Mouse (Mus musculus) erythroblast, embryonic 14.5 days (primary cell): ENCODE data around the gene Tcstv3. TPM values are rescaled to one million over a fixed set of nuclear protein-coding genes. Genes with fewer than 3 reads are reported as not detected.
"Not testable (repeated sequence)": the region's sequence is repeated elsewhere in the genome, so short reads cannot be mapped to it uniquely, and the experiment has no call there.

ENCODE experiments used
- H3K27me3 ChIP-seq: 2 replicates; pipeline ENCODE4 v1.6.1; 2012; ENCODE audit warnings: inconsistent platforms; ENCODE audit not compliant: control insufficient read depth
- H3K36me3 ChIP-seq: 2 replicates; pipeline ENCODE4 v1.6.1; 2012; ENCODE audit warnings: mild to moderate bottlenecking, inconsistent platforms; ENCODE audit not compliant: control insufficient read depth
- H3K4me1 ChIP-seq: 2 replicates; pipeline ENCODE4 v1.6.1; 2012; ENCODE audit warnings: inconsistent platforms; ENCODE audit not compliant: control insufficient read depth
- H3K4me3 ChIP-seq: replicated peaks from 2 replicates; pipeline ENCODE3; 2012; ENCODE audit warnings: moderate library complexity, mild to moderate bottlenecking, inconsistent platforms
- H3K9me3 ChIP-seq: 2 replicates; pipeline ENCODE4 v1.6.1; 2012; ENCODE audit warnings: low read length, inconsistent platforms, mixed read lengths; ENCODE audit not compliant: control insufficient read depth
- GATA1 ChIP-seq: IDR thresholded peaks from 2 replicates; pipeline ENCODE4 v1.6.1; 2012; ENCODE audit warnings: low read length, inconsistent platforms, mixed read lengths
- TAL1 ChIP-seq: IDR thresholded peaks from 3 replicates; pipeline ENCODE4 v1.6.1; 2012; ENCODE audit warnings: low read length, inconsistent platforms, mixed read lengths
- polyA plus RNA-seq: library from polyadenylated mRNA; stranded (reverse); fragments of >175 nt; gene quantifications from 2 replicates; pipeline ENCODE4 v1.2.3, GENCODE M21; 2012

Gene Tcstv3
- polyA plus RNA-seq, result not detected in 2 replicates

DNA sequence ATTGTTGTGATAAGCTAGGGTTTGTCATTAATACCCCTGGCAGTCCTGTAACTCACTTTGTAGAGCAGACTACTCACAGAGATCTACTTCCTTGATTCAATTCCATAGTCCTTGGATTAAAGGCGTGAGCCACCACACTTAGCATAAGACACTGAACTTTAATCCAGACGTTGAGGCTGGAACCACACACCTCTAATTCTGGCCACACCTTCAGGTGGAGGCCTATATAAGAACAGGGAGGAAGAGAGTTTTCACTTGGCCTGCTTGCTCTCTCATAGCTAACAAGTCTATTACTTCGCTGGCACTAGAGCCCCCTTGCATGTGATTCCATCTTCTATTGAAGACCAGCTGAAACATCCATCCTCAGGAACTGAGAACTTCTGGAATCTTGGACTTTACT, at the start of gene Tcstv3:
Gene Tcstv3 (plus strand): TSS at position 301 of the 400 bp plus-strand sequence.
- H3K27me3 ChIP-seq, H3K4me3 ChIP-seq, H3K9me3 ChIP-seq: not testable (repeated sequence)

DNA sequence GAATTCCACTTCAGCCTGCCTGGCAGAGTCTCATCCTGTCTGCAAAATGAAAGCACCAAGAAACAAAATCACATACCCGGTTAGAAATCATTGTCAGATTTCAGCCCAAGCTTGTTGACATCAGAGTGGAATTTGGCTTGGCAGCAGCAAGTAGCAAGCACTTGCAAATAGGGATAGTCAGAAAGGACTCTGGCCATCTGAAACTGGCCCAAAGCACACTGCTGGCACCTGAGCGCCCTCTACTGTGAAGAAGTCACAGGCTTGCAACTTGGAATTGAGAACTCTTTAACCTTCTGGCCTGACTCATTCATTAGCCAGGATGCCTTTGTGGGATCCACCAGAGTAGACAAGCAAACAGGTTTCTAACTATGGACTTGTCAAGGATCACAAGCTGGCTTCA, 38.8 kb upstream of the Tcstv3 start:
- H3K4me1 ChIP-seq, H3K9me3 ChIP-seq, H3K27me3 ChIP-seq, H3K36me3 ChIP-seq, H3K4me3 ChIP-seq: not testable (repeated sequence)

More for the DNA sequence above, at the start of gene Tcstv3:
- H3K36me3 ChIP-seq, H3K4me1 ChIP-seq: not testable (repeated sequence)

DNA sequence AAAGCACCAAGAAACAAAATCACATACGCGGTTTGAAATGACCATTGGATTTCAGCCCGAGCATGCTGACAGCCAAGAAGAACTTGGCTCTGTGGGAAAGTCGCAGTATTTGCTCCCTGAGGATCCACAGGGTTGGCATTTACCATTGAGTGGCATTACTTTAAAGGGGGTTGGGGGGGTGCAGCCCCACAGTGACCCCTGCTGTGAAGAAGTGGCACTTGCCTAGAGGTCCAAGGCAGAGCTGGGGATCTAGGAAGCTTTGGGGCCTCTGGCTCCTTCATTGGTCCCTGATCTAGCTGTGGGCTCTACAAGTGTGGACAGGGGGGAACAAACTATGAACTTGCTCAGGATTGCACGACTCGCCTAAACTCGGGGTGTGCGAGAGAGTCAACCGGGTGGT, 37.9 kb upstream of the Tcstv3 start:
- H3K9me3 ChIP-seq, result no peaks in the 10 kb centered on the region
- no peaks in the 10 kb centered on the region for H3K36me3 ChIP-seq
- no peak for TF ChIP-seq GATA1
- no peak for TF ChIP-seq TAL1
- no peaks in the 10 kb centered on the region for H3K27me3 ChIP-seq
- H3K4me3 ChIP-seq, result no peak overlapping the region
- no peaks in the 10 kb centered on the region for H3K4me1 ChIP-seq

DNA sequence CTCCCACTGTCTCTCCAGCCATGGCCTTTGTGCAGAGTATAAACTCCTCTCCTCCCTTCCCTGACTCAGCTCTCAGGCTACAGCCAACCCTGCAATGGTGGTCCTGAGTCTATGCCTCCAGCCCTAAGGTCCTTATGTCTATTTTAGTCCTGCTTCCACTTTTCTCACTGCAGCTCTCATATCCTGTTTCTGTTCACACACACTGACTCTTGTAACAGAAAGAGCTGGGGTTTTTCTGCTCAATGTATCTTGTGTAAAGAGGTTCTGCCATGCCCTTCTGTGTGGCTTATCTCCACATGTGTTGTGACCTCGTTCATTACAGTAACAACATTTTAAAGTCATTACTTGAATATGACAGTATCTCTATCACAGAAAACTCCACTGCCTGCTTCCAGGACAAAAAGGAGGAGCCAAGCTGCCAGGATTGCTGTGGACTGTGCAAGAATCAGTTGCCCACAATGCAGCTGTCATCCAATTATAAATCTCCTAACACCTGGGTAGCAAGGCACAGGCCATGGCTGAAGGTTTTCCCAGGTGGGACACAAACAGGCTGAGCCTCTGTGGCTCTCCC, 17.3 kb upstream of the Tcstv3 start:
- Histone ChIP-seq H3K27me3 (no peaks in the 10 kb centered on the region), H3K4me3 (no peak overlapping the region), H3K4me1 (no peaks in the 10 kb centered on the region), H3K9me3 (no peaks in the 10 kb centered on the region), H3K36me3 (no peaks in the 10 kb centered on the region)
- no peak for TF ChIP-seq TAL1
- TF ChIP-seq GATA1, result no peak

DNA sequence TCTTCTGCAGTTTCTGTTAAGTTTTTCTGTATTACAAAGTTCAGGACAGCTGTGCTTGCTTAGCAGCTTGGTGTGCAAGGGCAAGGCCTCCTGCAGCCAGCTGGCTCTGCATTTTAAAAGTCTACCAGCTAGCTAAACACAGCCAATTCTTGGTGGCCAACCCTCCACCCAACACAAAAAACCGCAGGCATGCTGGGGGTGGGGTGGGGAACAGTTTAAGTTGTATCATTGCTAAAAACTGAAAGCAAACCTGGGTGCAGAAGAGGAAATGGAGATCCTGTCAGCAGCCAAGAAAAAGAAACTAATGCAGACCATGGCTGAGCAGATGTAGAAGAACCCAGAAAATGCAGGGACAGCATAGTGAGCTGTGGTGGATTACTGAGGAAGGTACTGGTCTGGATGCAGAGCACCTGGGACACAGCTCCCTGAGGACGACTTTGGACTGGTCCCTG, 16.7 kb upstream of the Tcstv3 start, which contains the start of gene BC147527:
Gene BC147527 (plus strand): TSS at position 402 of the 452 bp plus-strand sequence.
- H3K4me1 ChIP-seq, result no peaks in the 10 kb centered on the region
- TF ChIP-seq TAL1, result no peak
- no peak for TF ChIP-seq GATA1
- no peaks in the 10 kb centered on the region for H3K36me3 ChIP-seq
- no peaks in the 10 kb centered on the region for H3K27me3 ChIP-seq
- H3K9me3 ChIP-seq, result no peaks in the 10 kb centered on the region
- no peak within 1 kb of the TSS for H3K4me3 ChIP-seq

DNA sequence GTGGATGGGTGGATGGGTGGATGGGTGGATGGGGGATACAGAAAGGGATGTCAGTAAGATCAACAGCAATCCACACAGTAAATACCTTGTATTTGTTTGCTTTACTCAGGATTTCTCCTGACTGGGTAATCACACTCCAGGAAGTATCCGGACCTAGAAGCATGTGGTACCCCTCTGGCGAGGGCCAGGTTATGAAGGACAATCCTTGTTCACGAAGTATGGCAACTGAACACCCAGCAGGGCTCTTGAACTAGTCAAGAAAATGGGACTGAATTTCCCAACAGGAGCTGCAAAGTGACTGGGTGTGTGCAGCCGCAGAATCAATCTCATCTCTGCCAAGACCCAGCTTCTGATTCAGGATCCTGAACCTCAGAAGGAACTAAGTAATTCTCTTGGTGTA, 15.8 kb upstream of the Tcstv3 start:
- Histone ChIP-seq H3K9me3 (no peaks in the 10 kb centered on the region), H3K27me3 (no peaks in the 10 kb centered on the region), H3K4me1 (no peaks in the 10 kb centered on the region), H3K4me3 (no peak overlapping the region), H3K36me3 (no peaks in the 10 kb centered on the region)
- TF ChIP-seq GATA1 (no peak), TAL1 (no peak)

DNA sequence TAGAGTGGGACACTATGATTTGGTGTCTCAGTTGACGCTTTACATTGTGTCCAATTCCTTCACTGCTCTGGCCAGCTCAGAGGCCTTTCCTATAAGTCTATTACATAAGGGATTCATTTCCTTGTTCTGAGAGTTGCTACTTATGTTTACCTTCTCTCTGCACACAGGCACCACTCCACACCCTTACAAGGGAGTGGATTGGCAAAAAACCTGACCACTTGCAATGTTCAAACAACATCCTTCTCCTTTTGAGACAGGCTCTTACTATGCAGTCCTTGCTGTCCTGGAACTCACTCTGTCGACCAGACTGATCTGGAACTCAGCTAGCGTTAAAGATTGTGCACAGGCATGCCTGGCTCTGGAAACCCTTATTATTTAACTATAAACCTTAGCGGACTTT, 5.9 kb upstream of the Tcstv3 start:
- no peak for TF ChIP-seq TAL1
- no peak for TF ChIP-seq GATA1
- no peaks in the 10 kb centered on the region for H3K27me3 ChIP-seq
- no peaks in the 10 kb centered on the region for H3K4me1 ChIP-seq
- H3K36me3 ChIP-seq, result no peaks in the 10 kb centered on the region
- H3K9me3 ChIP-seq, result no peaks in the 10 kb centered on the region
- no peak overlapping the region for H3K4me3 ChIP-seq

DNA sequence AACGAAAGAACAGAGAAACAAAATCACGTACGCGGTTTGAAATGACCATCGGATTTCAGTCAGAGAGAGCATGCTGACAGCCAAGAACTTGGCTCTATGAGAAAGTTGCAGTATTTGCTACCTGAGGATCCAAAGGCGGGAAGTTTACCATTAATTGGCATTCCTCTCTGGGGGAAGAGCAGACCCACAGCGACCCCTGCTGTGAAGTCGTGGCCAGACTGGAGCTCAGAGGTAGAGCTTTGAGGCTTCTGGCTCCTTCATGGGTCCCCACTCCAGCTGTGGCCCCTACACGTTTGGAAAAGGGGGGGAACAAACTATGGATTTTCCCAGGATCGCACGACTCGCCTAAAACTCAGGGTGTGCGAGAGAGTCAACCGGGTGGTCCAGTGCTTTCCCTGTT, 3.1 kb upstream of the Tcstv3 start:
- H3K9me3 ChIP-seq, result no peaks in the 10 kb centered on the region
- no peak overlapping the region for H3K4me3 ChIP-seq
- H3K36me3 ChIP-seq, result no peaks in the 10 kb centered on the region
- TF ChIP-seq GATA1 (no peak), TAL1 (no peak)
- no peaks in the 10 kb centered on the region for H3K4me1 ChIP-seq
- H3K27me3 ChIP-seq, result no peaks in the 10 kb centered on the region

DNA sequence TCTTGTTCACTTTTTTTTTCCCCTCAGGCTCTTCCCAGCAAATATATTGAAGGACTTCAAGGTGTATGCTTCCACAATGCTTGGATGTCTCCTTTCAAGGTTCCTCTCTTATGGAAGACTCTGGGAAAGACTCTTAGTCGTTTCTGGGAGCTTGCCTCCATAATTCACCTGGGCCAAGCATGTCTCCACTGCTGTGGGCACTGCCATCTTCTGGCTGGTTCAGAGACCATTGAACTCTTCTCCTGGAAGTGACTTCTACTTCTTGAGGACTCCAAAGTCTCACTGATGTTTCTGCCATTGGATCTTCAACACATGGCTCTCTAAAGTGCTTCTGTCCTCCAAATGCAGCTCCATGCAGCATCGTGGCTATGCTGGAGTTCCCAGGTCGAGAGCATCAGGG, 3.5 kb downstream of the Tcstv3 start:
- no peaks in the 10 kb centered on the region for H3K9me3 ChIP-seq
- H3K36me3 ChIP-seq, result no peaks in the 10 kb centered on the region
- no peaks in the 10 kb centered on the region for H3K4me1 ChIP-seq
- H3K4me3 ChIP-seq, result no peak overlapping the region
- TF ChIP-seq GATA1 (no peak), TAL1 (no peak)
- H3K27me3 ChIP-seq, result no peaks in the 10 kb centered on the region

DNA sequence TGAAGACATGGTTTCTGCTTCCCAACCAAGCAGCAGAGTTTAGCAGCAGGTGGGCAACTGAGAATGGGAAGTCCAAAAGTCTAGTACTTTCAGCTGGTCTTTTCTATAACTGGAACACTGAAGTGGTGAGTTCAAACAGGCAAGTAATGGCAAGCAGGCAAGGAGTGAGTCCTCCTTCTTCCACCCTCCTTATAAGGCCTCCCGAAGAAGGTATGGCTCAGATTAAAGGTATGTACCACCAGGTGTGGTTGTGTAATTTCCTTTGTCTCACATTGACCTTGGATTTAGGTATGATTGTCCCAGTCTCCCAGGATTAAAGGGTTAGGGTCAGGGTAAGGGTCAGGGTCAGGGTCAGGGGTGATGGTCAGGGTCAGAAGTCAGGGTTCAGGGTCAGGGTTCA, 4.0 kb downstream of the Tcstv3 start:
- H3K4me1 ChIP-seq, result no peaks in the 10 kb centered on the region
- no peaks in the 10 kb centered on the region for H3K27me3 ChIP-seq
- no peak for TF ChIP-seq TAL1
- no peak for TF ChIP-seq GATA1
- H3K4me3 ChIP-seq, result no peak overlapping the region
- H3K36me3 ChIP-seq, result no peaks in the 10 kb centered on the region
- no peaks in the 10 kb centered on the region for H3K9me3 ChIP-seq

Other genes starting within 250 kb of the Tcstv3 start
- not detected in 2 replicates for gene Gm20767, start 176.6 kb upstream of the Tcstv3 start, polyA plus RNA-seq
- gene Gm21818, start 144.4 kb upstream of the Tcstv3 start, polyA plus RNA-seq, result not detected in 2 replicates
- not detected in 2 replicates for gene Gm21762, start 100.9 kb upstream of the Tcstv3 start, polyA plus RNA-seq
- not detected in 2 replicates for gene Gm21731, start 77.8 kb upstream of the Tcstv3 start, polyA plus RNA-seq
- not detected in 2 replicates for gene AF067061, start 53.8 kb upstream of the Tcstv3 start, polyA plus RNA-seq
- gene BC147527, start 16.5 kb upstream of the Tcstv3 start, polyA plus RNA-seq, result not detected in 2 replicates